Mouse (Mus musculus): ENCODE results near the gene Abtb1.

- no peak for TF ChIP-seq USF1 (IDR thresholded peaks at IDR 0.05; ENCODE audit: low read depth)
- no peak for TF ChIP-seq MAX (IDR thresholded peaks at IDR 0.05; ENCODE audit: low read depth)
- no peak for TF ChIP-seq MYOG (IDR thresholded peaks at IDR 0.05; ENCODE audit: control insufficient read depth in 1 of 3, insufficient read depth in 1 of 3, insufficient read length in 2 of 3, low read depth in 2 of 3)
- TF ChIP-seq TCF3 (IDR thresholded peaks at IDR 0.05; ENCODE audit: insufficient read length, low read depth), result no peak
These were observed 9.1 kb downstream of the Abtb1 start for GRCm38 (mm10) chr6:88832663-88833062.
